Mouse (Mus musculus) G1E (cell line): ENCODE results near the gene Slc26a11.

Experiments used
- CTCF ChIP-seq: IDR thresholded peaks from 2 replicates; pipeline ENCODE4 v1.5.1; 2012; ENCODE audit warnings: low read depth, low read length, inconsistent platforms, mixed read lengths
- GATA1 ChIP-seq: IDR thresholded peaks from 2 replicates; pipeline ENCODE4 v1.6.1; 2012; ENCODE audit warnings: borderline replicate concordance, low read length, inconsistent platforms, mixed read lengths
- GATA2 ChIP-seq: IDR thresholded peaks from 2 replicates; pipeline ENCODE4 v1.6.1; 2012; ENCODE audit warnings: low read depth, low read length, inconsistent platforms, borderline replicate concordance
- POLR2AphosphoS5 ChIP-seq: IDR thresholded peaks from 2 replicates; pipeline ENCODE4 v1.6.1; 2012; ENCODE audit warnings: low read depth, low read length, inconsistent platforms; ENCODE audit not compliant: insufficient replicate concordance
- TAL1 ChIP-seq: conservative IDR thresholded peaks from 2 replicates; pipeline ENCODE4 v1.6.1; 2012; ENCODE audit warnings: low read depth, low read length, inconsistent platforms, mixed read lengths

- TF ChIP-seq CTCF (no peak), TAL1 (no peak), GATA1 (no peak), POLR2AphosphoS5 (no peak), GATA2 (no peak)
Observed at GRCm38 (mm10) chr11:119384904-119385303, 29.5 kb downstream of the Slc26a11 start.
